Mouse (Mus musculus) liver, embryonic 14.5 days (tissue): ENCODE measurements around the gene Atp6v1fnb.

Source experiments
- CTCF ChIP-seq: IDR thresholded peaks from 2 replicates; pipeline ENCODE4 v1.5.1; 2016; ENCODE audit warnings: antibody characterized with exemption, low read depth, control low read depth
- EP300 ChIP-seq: IDR thresholded peaks from 2 replicates; pipeline ENCODE4 v1.6.1; 2016; ENCODE audit warnings: antibody characterized with exemption, low read depth

- TF ChIP-seq CTCF = no peak
- no peak for TF ChIP-seq EP300
Measured at GRCm38 (mm10) chr6:29439251-29439650, 32.0 kb upstream of the Atp6v1fnb start.
